Comparison of ENCODE assay signal across 8 mouse cellular contexts in the genomic region with DNA sequence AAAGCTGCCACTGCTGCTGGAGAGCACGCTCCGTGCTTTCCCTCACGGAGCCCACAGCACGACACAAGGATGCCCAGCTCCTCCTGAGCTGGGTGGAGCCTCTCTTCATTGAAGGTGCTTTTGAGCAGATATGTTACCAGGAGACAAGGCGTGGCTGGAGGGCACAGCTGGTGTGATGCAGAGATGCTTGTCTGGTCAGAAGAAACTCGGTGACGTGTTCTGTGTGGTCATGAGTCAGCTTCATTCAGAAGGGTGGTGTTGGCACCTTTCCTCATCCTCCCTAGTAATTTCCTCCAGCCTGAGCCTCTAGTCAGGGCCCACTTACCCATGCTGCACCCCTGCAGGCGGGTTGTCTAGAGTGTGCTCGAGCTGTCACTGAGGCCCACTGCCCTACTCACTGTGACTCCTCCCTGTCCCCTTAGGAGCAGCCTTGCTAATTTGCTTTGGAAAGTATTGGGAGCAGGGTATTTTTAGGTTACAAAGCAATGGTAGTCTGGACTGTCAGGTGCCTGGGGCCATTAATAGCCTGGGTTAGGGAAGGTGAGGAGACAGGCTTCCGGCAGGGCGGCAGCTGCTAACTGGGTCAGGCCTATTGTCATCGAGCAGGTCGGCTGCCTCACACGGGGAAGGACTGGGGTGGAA. TPM values are rescaled to one million over a fixed set of nuclear protein-coding genes. Genes with fewer than 3 reads are reported as not detected.
DNase-seq lines count a peak whose midpoint lies in the region; ATAC-seq lines count a peak whose summit lies in the region.

No protein-coding gene starts in this region.

- peaks cover 21% of the 10 kb centered on the region for H3K36me3 ChIP-seq in hindbrain, embryonic 10.5 days
- H3K36me3 ChIP-seq in hindbrain, embryonic 12.5 days = peaks cover 9% of the 10 kb centered on the region

- H3K27ac ChIP-seq in hindbrain, embryonic 10.5 days = peak overlapping the region; percentile 10; the same call in 1 of the 2 replicates
- H3K27ac ChIP-seq in hindbrain, embryonic 12.5 days = no peak overlapping the region

- no peak overlapping the region for H3K9ac ChIP-seq in hindbrain, embryonic 12.5 days

- H3K9me3 ChIP-seq in hindbrain, embryonic 10.5 days = no peaks in the 10 kb centered on the region
- no peaks in the 10 kb centered on the region for H3K9me3 ChIP-seq in hindbrain, embryonic 12.5 days (replicated peaks)

- no peak for ATAC-seq in hindbrain, embryonic 12.5 days (ENCODE audit: low FRiP score)

- no peak overlapping the region for H3K4me3 ChIP-seq in hindbrain, embryonic 10.5 days
- H3K4me3 ChIP-seq in hindbrain, embryonic 12.5 days = no peak overlapping the region

- no peak overlapping the region for H3K4me2 ChIP-seq in hindbrain, embryonic 12.5 days (replicated peaks)

- intact Hi-C loops in left cerebral cortex, postnatal 25 days (cut with DNase I) = no loop called here

- 87% methylated on average over 14 of the region's 14 CpGs for WGBS in hindbrain, embryonic 10.5 days
- 79% methylated on average over 14 of the region's 14 CpGs for WGBS in hindbrain, embryonic 12.5 days

- H3K27me3 ChIP-seq in hindbrain, embryonic 10.5 days (ENCODE audit: insufficient read depth, poor library complexity, severe bottlenecking) = no peaks in the 10 kb centered on the region
- H3K27me3 ChIP-seq in hindbrain, embryonic 12.5 days = no peaks in the 10 kb centered on the region

- DNase-seq in hindbrain, embryonic 10.5 days (ENCODE audit: low spot score) = no peak
- peak; percentile 90 for DNase-seq in NIH3T3 (ENCODE audit: low read depth)
- peak; percentile 76 for DNase-seq in fibroblast of lung, adult 2 months (ENCODE audit: low read depth)
- DNase-seq in left cerebral cortex, postnatal 25 days (ENCODE audit: low spot score in 2 of 2) = peak; percentile 39 to 86
- DNase-seq in spleen, postnatal 4 days (ENCODE audit: low spot score in 2 of 2) = peak; percentile 76 to 78
- DNase-seq in kidney, adult 11 months = no peak
- no peak for DNase-seq in lung, postnatal 4 days

- peaks cover 4% of the 10 kb centered on the region; the same call in 1 of the 2 replicates for H3K4me1 ChIP-seq in hindbrain, embryonic 10.5 days (replicated peaks)
- H3K4me1 ChIP-seq in hindbrain, embryonic 12.5 days = peaks cover 5% of the 10 kb centered on the region; the same call in 1 of the 2 replicates

RNA-seq across cellular contexts. Expression of gene Rac1, which starts 33.8 kb away (rescaled TPM):
- 390 and 422 TPM in 2 replicates for polyA plus RNA-seq in hindbrain, embryonic 10.5 days (2016; fragmentation: Nextera tagmentation; extraction: Ambion mirVana)
- 411 and 449 TPM in 2 replicates for polyA plus RNA-seq in hindbrain, embryonic 12.5 days (2016; fragmentation: Nextera tagmentation; extraction: Ambion mirVana)
- total RNA-seq in left cerebral cortex, postnatal 25 days (2021) = 100 to 1,000 TPM; 354 to 378 TPM

Comparison
In these comparisons a context has a peak if more than half of its experiments do, and no peak if none do; other contexts are left out.
1. DNase-seq: peak in NIH3T3 (single experiment), fibroblast of lung, adult 2 months (single experiment), left cerebral cortex, postnatal 25 days (2 of 2) and spleen, postnatal 4 days (2 of 2); none in hindbrain, embryonic 10.5 days (single experiment), kidney, adult 11 months (single experiment) and lung, postnatal 4 days (0 of 2).